In the genomic region with DNA sequence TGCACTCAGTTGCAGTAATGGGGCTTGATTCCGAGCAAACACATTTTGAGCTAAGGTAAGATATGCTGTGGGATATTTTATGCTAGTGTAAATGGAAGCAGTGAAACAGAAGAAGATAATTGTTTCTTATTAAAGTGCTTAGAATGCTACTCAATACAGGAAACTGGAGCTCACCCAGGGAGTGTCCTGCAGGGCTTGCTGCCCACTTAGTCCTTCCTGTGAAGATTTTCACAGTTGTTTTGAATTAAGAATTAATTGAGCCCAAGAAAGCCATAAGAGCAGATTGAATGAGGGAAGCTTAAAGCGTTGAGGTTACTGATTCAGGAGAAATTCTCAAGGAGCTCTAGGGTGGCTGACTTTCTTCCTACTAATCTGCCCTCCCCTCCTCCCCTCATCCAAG, we compare ENCODE assay signal across 27 mouse cellular contexts.
"Had no signal": no experiment of that assay in that cellular context is flagged by ENCODE, and none has a peak within 500 bp of the region (broad histone marks: within the 10 kb centered on the region; RNA-seq: fewer than 3 reads in every experiment).

No protein-coding gene starts in this region.

- H3K36me3 ChIP-seq: heart, embryonic 13.5 days; heart, embryonic 15.5 days; hindbrain, embryonic 13.5 days; hindbrain, embryonic 15.5 days; kidney, embryonic 15.5 days; limb, embryonic 13.5 days; limb, embryonic 15.5 days; liver, embryonic 12.5 days had no signal

- H3K9ac ChIP-seq: heart, embryonic 13.5 days; heart, embryonic 15.5 days; hindbrain, embryonic 13.5 days; hindbrain, embryonic 15.5 days; kidney, embryonic 15.5 days; limb, embryonic 13.5 days; limb, embryonic 15.5 days; liver, embryonic 12.5 days; liver, embryonic 14.5 days had no signal

- H3K4me2 ChIP-seq: heart, embryonic 11.5 days; heart, embryonic 13.5 days; heart, embryonic 15.5 days; hindbrain, embryonic 13.5 days; hindbrain, embryonic 15.5 days; kidney, embryonic 15.5 days; limb, embryonic 13.5 days; limb, embryonic 15.5 days; liver, embryonic 12.5 days had no signal

- H3K27ac ChIP-seq: heart, adult 2 months; heart, embryonic 13.5 days; heart, embryonic 15.5 days; hindbrain, embryonic 13.5 days; hindbrain, embryonic 15.5 days; hindbrain, postnatal 0 days; kidney, embryonic 15.5 days; kidney, postnatal 0 days; limb, embryonic 13.5 days; limb, embryonic 15.5 days; liver, embryonic 12.5 days; liver, embryonic 14.5 days had no signal

- H3K4me1 ChIP-seq: heart, embryonic 13.5 days; heart, embryonic 15.5 days; hindbrain, embryonic 13.5 days; hindbrain, embryonic 15.5 days; kidney, embryonic 15.5 days; limb, embryonic 13.5 days; limb, embryonic 15.5 days; liver, embryonic 12.5 days had no signal

- ATAC-seq: hindbrain, postnatal 0 days; intestine, embryonic 16.5 days; liver, embryonic 12.5 days had no signal

- H3K9me3 ChIP-seq: heart, embryonic 13.5 days; heart, embryonic 15.5 days; hindbrain, embryonic 13.5 days; hindbrain, embryonic 15.5 days; kidney, embryonic 15.5 days; limb, embryonic 13.5 days; limb, embryonic 15.5 days; liver, embryonic 12.5 days had no signal

- H3K27me3 ChIP-seq: heart, embryonic 13.5 days; heart, embryonic 15.5 days; hindbrain, embryonic 13.5 days; hindbrain, embryonic 15.5 days; kidney, embryonic 15.5 days; limb, embryonic 13.5 days; limb, embryonic 15.5 days; liver, embryonic 12.5 days had no signal

- H3K4me3 ChIP-seq: heart, adult 2 months; heart, embryonic 13.5 days; heart, embryonic 15.5 days; hindbrain, embryonic 13.5 days; hindbrain, embryonic 15.5 days; kidney, embryonic 15.5 days; limb, embryonic 13.5 days; limb, embryonic 15.5 days; liver, embryonic 12.5 days had no signal

- DNase-seq: gastrocnemius, postnatal 14 days; gastrocnemius, postnatal 36 days; heart, adult 11 months; heart, adult 2 months; heart, postnatal 14 days; heart, postnatal 36 days; kidney, adult 11 months; kidney, adult 2 months; kidney, adult 9 months; kidney, postnatal 14 days; kidney, postnatal 36 days; layer of hippocampus, adult 9-11 months; layer of hippocampus, postnatal 36 days; left cerebral cortex, postnatal 4 days had no signal
